Mouse (Mus musculus): Measurements from ENCODE around the gene Vwf.

Gene Vwf

GRCm38 (mm10) chr6:125620764-125621163, 74.2 kb downstream of the Vwf start:
- no peak for DNase-seq (ENCODE audit: low read depth, low spot score)

GRCm38 (mm10) chr6:125622434-125622833, 75.9 kb downstream of the Vwf start:
- no peak for DNase-seq (ENCODE audit: low read depth, low spot score)

GRCm38 (mm10) chr6:125640486-125640885, 93.9 kb downstream of the Vwf start:
- DNase-seq (ENCODE audit: low read depth, low spot score), result no peak

GRCm38 (mm10) chr6:125641146-125641545, 94.6 kb downstream of the Vwf start:
- DNase-seq (ENCODE audit: low read depth, low spot score), result no peak

- DNase-seq (ENCODE audit: low read depth, low spot score), result no peak
Measured at GRCm38 (mm10) chr6:125648964-125649363, 102.4 kb downstream of the Vwf start.

- DNase-seq (ENCODE audit: low read depth, low spot score), result no peak
Measured at GRCm38 (mm10) chr6:125651335-125651734, 104.8 kb downstream of the Vwf start.

- no peak for DNase-seq (ENCODE audit: low read depth, low spot score)
Measured at GRCm38 (mm10) chr6:125653416-125653815, 106.8 kb downstream of the Vwf start.

- no peak for DNase-seq (ENCODE audit: low read depth, low spot score)
Measured at GRCm38 (mm10) chr6:125656921-125657320, 110.3 kb downstream of the Vwf start.

- DNase-seq (ENCODE audit: low read depth, low spot score), result no peak
Measured at GRCm38 (mm10) chr6:125657966-125658365, 111.4 kb downstream of the Vwf start.

GRCm38 (mm10) chr6:125661106-125661877, 114.7 kb downstream of the Vwf start:
- peak; percentile 26 for DNase-seq (ENCODE audit: low read depth, low spot score)

GRCm38 (mm10) chr6:125663906-125664305, 117.3 kb downstream of the Vwf start:
- no peak for DNase-seq (ENCODE audit: low read depth, low spot score)

GRCm38 (mm10) chr6:125671835-125672234, 125.3 kb downstream of the Vwf start:
- DNase-seq (ENCODE audit: low read depth, low spot score), result no peak

GRCm38 (mm10) chr6:125678492-125678891, 131.9 kb downstream of the Vwf start:
- DNase-seq (ENCODE audit: low read depth, low spot score), result no peak

GRCm38 (mm10) chr6:125680613-125681012, 134.0 kb downstream of the Vwf start:
- DNase-seq (ENCODE audit: low read depth, low spot score), result no peak

GRCm38 (mm10) chr6:125685420-125685819, 138.8 kb downstream of the Vwf start:
- DNase-seq (ENCODE audit: low read depth, low spot score), result peak; percentile 2

GRCm38 (mm10) chr6:125687986-125688385, 141.4 kb downstream of the Vwf start:
- no peak for DNase-seq (ENCODE audit: low read depth, low spot score)

- no peak for DNase-seq (ENCODE audit: low read depth, low spot score)
Measured at GRCm38 (mm10) chr6:125690057-125690703, 143.6 kb downstream of the Vwf start, which contains the start of gene Ano2. Ano2 (plus strand) TSS chr6:125690419.

- no peak for DNase-seq (ENCODE audit: low read depth, low spot score)
Measured at GRCm38 (mm10) chr6:125701146-125701545, 154.6 kb downstream of the Vwf start.

- DNase-seq (ENCODE audit: low read depth, low spot score), result no peak
Measured at GRCm38 (mm10) chr6:125711261-125711660, 164.7 kb downstream of the Vwf start.

- no peak for DNase-seq (ENCODE audit: low read depth, low spot score)
Measured at GRCm38 (mm10) chr6:125726408-125726807, 179.8 kb downstream of the Vwf start.

- no peak for DNase-seq (ENCODE audit: low read depth, low spot score)
Measured at GRCm38 (mm10) chr6:125727484-125727911, 180.9 kb downstream of the Vwf start.

GRCm38 (mm10) chr6:125729471-125729870, 182.9 kb downstream of the Vwf start:
- no peak for DNase-seq (ENCODE audit: low read depth, low spot score)

GRCm38 (mm10) chr6:125729986-125730535, 183.5 kb downstream of the Vwf start:
- DNase-seq (ENCODE audit: low read depth, low spot score), result no peak

All from skeletal muscle tissue, adult 2 months (tissue).